Mouse (Mus musculus) midbrain, postnatal 0 days (tissue): Measurements from ENCODE around the gene Zfp788. TPM values are rescaled to one million over a fixed set of nuclear protein-coding genes. Genes with fewer than 3 reads are reported as not detected.
"Not testable (repeated sequence)": the region's sequence is repeated elsewhere in the genome, so short reads cannot be mapped to it uniquely, and the experiment has no call there.

ENCODE experiments used
- ATAC-seq: fragments of 200-750 bp; cut with Nextera tagmentation; 2 replicates; pipeline ENCODE4 v1.8.0; 2017; ENCODE audit warnings: moderate number of reproducible peaks, mild to moderate bottlenecking, moderate TSS enrichment, moderate library complexity; ENCODE audit not compliant: low FRiP score
- DNase-seq: peaks from one replicate; pipeline ENCODE4 v3.0.0-alpha.2; 2015; ENCODE audit warnings: low spot score
- H3K27ac ChIP-seq: fragments of 300-500 bp; sonication (generic); 2 replicates; pipeline ENCODE4 v1.5.1; 2014; ENCODE audit warnings: low read depth, mild to moderate bottlenecking, low read length, mixed read lengths
- H3K27me3 ChIP-seq: fragments of 300-500 bp; sonication (generic); 2 replicates; pipeline ENCODE4 v1.6.1; 2014; ENCODE audit warnings: low read length, control low read depth, mixed read lengths; ENCODE audit not compliant: insufficient read depth
- H3K36me3 ChIP-seq: fragments of 300-500 bp; sonication (generic); 2 replicates; pipeline ENCODE4 v1.6.1; 2014; ENCODE audit warnings: low read length, control low read depth, mixed read lengths; ENCODE audit not compliant: insufficient read depth
- H3K4me1 ChIP-seq: fragments of 300-500 bp; sonication (generic); 2 replicates; pipeline ENCODE4 v1.6.1; 2014; ENCODE audit warnings: mild to moderate bottlenecking, control low read depth, antibody characterized with exemption, low read length, mixed read lengths; ENCODE audit not compliant: insufficient read depth
- H3K4me2 ChIP-seq: fragments of 300-500 bp; sonication (generic); 2 replicates; pipeline ENCODE4 v1.6.1; 2014; ENCODE audit warnings: low read depth, mild to moderate bottlenecking, low read length, mixed read lengths; ENCODE audit not compliant: poor library complexity, severe bottlenecking
- H3K4me3 ChIP-seq: fragments of 300-500 bp; sonication (generic); 2 replicates; pipeline ENCODE4 v1.5.1; 2014; ENCODE audit warnings: low read depth, mild to moderate bottlenecking, low read length, moderate library complexity
- H3K9ac ChIP-seq: fragments of 300-500 bp; sonication (generic); replicated peaks from 2 replicates; pipeline ENCODE4 v1.6.1; 2014; ENCODE audit warnings: mild to moderate bottlenecking, low read length, moderate library complexity, mixed read lengths; ENCODE audit not compliant: poor library complexity, severe bottlenecking
- H3K9me3 ChIP-seq: fragments of 300-500 bp; sonication (generic); 2 replicates; pipeline ENCODE4 v1.6.1; 2016; ENCODE audit warnings: low read length, control low read depth
- CTCF ChIP-seq: IDR thresholded peaks from 2 replicates; pipeline ENCODE4 v1.5.1; 2016; ENCODE audit warnings: antibody characterized with exemption, mild to moderate bottlenecking
- WGBS: fragments of 180-500 bp; shearing (Covaris S2); extraction: QIAGEN DNeasy Blood & Tissue Kit; methylation state at CpG from one replicate; pipeline ENCODE4 v1.1.7; 2014; 5-methylcytosine and 5-hydroxymethylcytosine counted together
- polyA plus RNA-seq: library from polyadenylated mRNA; unstranded; fragments of >200 nt; fragmentation: Nextera tagmentation; extraction: Ambion mirVana; gene quantifications from 2 replicates; pipeline ENCODE4 v1.2.1, GENCODE M21; 2015
- total RNA-seq: library from RNA; depleted of rRNA; stranded (reverse); fragments of >200 nt; gene quantifications from 2 replicates; pipeline ENCODE4 v1.2.3, GENCODE M21; 2014; rRNA removed

Gene Zfp788
- total RNA-seq: 24.1 and 36.9 TPM in 2 replicates
- polyA plus RNA-seq: 15.9 and 17.8 TPM in 2 replicates

- peak; percentile 69 for TF ChIP-seq CTCF
- Histone ChIP-seq H3K27ac (peak within 1 kb of the TSS; percentile 97), H3K36me3 (peaks cover 7% of the 10 kb centered on the region), H3K4me1 (no peaks in the 10 kb centered on the region), H3K4me3 (peak within 1 kb of the TSS; percentile 59), H3K4me2 (peak within 1 kb of the TSS; percentile 66), H3K27me3 (no peaks in the 10 kb centered on the region), H3K9me3 (0 out of 2 replicates have a peak, but pooled peaks cover 5% of the 10 kb centered on the region), H3K9ac (peak within 1 kb of the TSS; percentile 67)
- ATAC-seq (peak; percentile 96), DNase-seq (peak; percentile 96)
- WGBS: under 1% methylated on average over 27 of the region's 27 CpGs
Observed at GRCm38 (mm10) chr7:41632409-41633220, at the start of gene Zfp788. Zfp788 (plus strand) TSS chr7:41633203.

DNA sequence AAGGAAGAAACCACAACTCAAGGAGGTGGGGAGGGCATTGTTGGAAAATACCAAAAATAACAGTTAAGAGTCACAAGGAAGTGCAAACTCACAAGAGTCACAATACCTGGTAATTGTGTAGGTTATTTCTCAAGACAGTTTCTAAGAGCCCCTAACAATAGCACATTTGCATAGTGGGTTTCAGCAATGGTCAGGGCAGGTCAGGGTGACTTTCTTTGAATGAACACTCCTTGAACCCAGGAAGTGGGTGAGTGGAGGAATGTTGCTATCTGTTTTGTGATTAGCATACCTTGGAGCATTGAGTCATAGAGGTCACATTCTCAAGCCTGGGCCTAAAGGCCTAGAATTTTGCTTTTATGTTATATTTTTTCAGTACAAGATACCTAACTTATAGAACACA lies 45.2 kb upstream of the Zfp788 start:
- not testable (repeated sequence) for H3K27me3 ChIP-seq, H3K4me1 ChIP-seq, H3K9me3 ChIP-seq, H3K36me3 ChIP-seq, ATAC-seq, DNase-seq, H3K4me3 ChIP-seq, H3K9ac ChIP-seq, H3K4me2 ChIP-seq, H3K27ac ChIP-seq

DNA sequence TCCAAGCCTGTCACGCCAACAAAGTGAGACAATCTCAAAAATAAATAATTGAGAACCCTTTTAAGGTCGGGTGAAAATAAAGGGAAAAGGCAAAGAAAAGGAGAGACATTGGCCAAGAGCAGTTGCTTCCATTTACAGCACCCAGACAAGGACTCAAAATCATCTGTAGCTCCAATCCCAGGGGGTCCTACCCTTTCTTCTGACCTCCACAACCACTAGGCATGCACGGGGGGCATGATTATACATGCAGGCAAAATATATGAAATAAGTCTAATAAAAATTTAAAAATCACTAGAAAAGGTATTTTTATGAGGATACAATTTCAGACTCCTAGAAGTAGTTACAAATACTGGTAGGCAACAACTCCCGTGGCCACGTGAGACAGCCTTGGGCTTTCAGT lies 34.4 kb upstream of the Zfp788 start:
- H3K4me2 ChIP-seq: peak overlapping the region; percentile 66
- peak overlapping the region; percentile 70 for H3K4me3 ChIP-seq
- no peaks in the 10 kb centered on the region for H3K36me3 ChIP-seq
- peak; percentile 1; the same call in 1 of the 2 replicates for ATAC-seq
- H3K27ac ChIP-seq: peak overlapping the region; percentile 67; the same call in 1 of the 2 replicates
- no peak for DNase-seq
- no peaks in the 10 kb centered on the region for H3K9me3 ChIP-seq
- H3K9ac ChIP-seq: 0 out of 2 replicates have a peak overlapping the region, but pooled peaks have one; percentile 52
- TF ChIP-seq CTCF: no peak
- H3K4me1 ChIP-seq: peaks cover 3% of the 10 kb centered on the region; the same call in 1 of the 2 replicates
- no peaks in the 10 kb centered on the region for H3K27me3 ChIP-seq
- WGBS: 51% methylated on average over 5 of the region's 5 CpGs

DNA sequence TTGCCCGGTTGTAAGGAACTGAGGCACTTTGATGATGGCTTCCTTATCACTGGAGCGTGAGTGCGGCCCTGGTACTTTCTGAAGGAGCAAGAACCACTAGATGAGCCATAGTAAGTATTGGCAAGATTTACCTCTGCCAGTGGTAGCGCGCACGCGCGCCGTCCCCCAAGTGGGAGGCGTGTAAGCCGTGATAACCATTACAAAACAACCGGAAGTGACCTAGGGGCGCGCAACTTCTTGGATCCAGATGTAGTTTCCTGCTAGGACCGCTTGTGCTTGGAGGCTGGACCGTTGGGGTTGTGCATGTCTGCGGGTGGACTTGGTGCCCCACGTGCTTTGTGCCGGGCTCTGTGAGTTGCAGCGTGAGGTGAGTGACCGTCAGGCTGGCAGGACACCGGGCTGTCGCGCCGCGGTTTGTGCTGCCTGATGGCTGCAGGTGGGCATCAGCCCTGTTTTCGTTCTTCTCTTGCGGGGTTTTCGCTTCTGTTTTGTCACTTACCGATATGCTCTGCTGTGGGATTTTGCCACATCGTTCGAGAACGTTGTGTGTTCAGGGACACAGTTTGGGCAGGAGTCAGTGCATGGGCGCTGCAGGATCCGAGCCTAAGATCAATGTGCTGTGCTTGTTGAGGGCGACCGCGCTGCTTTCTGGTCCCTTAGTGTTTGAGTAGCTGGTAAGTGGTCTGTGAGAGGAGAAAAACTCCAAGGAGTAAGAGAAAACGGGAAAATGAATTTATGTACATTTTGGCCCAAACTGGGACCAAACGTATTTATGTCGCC lies 33.8 kb upstream of the Zfp788 start, which contains the start of gene 2610021A01Rik:
2610021A01Rik (plus strand) TSS at position 197 of the 780 bp plus-strand sequence.
- under 1% methylated on average over 41 of the region's 41 CpGs for WGBS
- peak; percentile 27; the same call in 1 of the 2 replicates for TF ChIP-seq CTCF
- H3K9me3 ChIP-seq: no peaks in the 10 kb centered on the region
- H3K27me3 ChIP-seq: no peaks in the 10 kb centered on the region
- peak; percentile 98 for DNase-seq
- H3K27ac ChIP-seq: peak within 1 kb of the TSS; percentile 67
- peak within 1 kb of the TSS; percentile 67 for H3K9ac ChIP-seq
- peak; percentile 99 for ATAC-seq
- H3K36me3 ChIP-seq: no peaks in the 10 kb centered on the region
- H3K4me3 ChIP-seq: peak within 1 kb of the TSS; percentile 70
- H3K4me2 ChIP-seq: peak within 1 kb of the TSS; percentile 66
- peaks cover 3% of the 10 kb centered on the region; the same call in 1 of the 2 replicates for H3K4me1 ChIP-seq

DNA sequence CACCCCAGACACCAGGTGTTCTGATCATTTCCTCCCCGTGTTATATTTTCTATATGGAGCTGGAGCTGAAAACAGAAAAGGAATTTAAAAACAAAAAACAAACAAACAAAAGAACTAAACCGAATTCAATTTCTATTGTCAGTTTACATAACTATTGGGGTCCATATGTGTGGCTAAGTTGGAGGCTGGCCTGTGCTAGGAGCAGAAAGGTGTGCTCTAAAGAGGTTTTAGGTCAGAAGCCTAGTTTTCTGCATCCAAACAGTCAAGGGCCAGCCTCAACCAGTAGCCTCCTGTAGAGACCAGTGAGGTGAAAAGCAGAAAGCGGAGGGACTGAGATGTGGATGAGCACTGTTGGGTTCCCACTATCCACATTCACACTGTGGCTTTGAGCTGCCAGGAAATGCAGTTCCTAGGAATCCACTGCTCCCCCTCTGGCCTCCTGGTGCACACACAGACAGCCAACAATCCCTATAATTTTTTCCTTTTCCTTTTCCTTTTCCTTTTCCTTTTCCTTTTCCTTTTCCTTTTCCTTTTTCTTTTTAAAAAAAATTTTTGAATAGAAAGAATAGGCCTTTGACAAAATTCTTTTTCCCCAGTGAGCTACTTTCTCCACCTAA lies 33.0 kb upstream of the Zfp788 start:
- ATAC-seq (no peak), DNase-seq (peak; percentile 18)
- H3K27ac ChIP-seq: no peak overlapping the region
- peak overlapping the region; percentile 67 for H3K9ac ChIP-seq
- peaks cover 3% of the 10 kb centered on the region; the same call in 1 of the 2 replicates for H3K4me1 ChIP-seq
- H3K9me3 ChIP-seq: no peaks in the 10 kb centered on the region
- no peaks in the 10 kb centered on the region for H3K27me3 ChIP-seq
- WGBS: 13% methylated on average over 3 of the region's 3 CpGs
- TF ChIP-seq CTCF: peak; percentile 54
- H3K4me3 ChIP-seq: peak overlapping the region; percentile 70
- peak overlapping the region; percentile 66 for H3K4me2 ChIP-seq
- H3K36me3 ChIP-seq: no peaks in the 10 kb centered on the region
